Mouse (Mus musculus): ENCODE data around the gene Napepld. TPM values are rescaled to one million over a fixed set of nuclear protein-coding genes. Genes with fewer than 3 reads are reported as not detected.

Gene Napepld
- polyA plus RNA-seq, 1 experiment from 2014 or later, result 8.8 TPM

DNA sequence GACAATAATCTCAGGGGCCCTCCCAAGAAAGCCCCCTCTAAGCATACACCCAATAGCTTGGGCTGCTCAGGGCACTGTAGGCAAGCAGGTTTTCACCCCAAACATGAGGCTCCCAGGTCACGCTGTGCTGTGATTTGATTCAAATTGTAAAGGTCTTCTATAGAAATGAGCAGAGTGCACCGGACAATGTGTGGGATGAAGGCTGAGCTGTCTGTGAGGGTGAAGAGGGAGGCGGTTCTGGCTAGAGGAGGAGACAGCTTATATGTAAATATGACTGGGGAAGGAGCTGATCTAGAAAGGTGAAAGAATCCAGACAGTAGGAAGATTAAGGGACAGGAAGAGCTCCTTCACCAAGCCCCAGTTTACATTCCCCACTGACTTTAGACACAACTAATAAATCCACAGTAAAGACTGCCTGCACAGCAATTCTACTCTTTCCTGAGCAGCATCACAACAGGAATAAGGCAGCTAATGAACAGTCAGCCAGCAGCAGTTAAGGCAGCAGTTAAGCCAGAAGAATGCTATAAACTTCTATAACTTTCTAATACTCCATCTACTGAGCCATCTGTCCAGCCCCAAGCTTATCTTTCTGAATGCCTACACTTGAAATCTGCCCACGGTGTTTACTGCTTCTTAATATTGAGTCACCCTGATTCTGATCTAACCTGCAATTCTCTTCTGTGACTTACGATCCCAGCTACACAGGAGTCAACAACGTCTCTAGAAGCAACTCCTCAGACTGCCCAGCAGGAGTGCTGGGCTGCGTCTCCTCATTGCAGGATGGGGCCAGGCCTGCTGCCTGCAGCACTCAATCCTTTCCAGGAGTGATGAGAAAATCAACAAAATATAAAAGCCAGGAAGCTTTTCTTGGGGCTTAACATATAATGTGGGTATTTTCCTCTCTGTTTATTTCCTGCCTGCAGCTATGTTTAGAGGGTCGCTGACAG lies 33.7 kb downstream of the Napepld start:
- H3K36me3 ChIP-seq (ENCODE audit: control insufficient read depth, insufficient read depth, low read length), result peaks cover 6% of the 10 kb centered on the region

DNA sequence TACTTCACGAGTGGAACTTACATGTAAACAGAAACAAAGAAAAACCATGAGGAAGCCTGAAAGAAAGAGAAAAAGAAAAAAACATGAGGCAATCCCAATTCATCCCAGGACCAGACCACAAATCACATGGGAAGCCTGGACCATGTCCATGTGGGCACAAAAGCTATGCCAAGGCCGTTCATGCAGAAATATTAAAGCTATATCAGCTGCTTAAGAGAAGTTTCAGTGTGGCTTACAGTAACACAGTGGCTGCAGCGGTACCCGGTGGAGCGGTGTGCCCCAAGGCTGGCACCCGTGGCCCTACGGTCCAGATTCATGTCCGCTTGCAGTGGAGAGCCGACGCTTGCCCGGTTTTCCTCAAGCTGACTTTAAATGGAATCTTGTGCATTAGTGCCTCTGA lies 38.1 kb downstream of the Napepld start:
- Histone ChIP-seq H3K4me3 (ENCODE audit: low read depth, low read length) (no peak overlapping the region), H3K4me1 (ENCODE audit: control insufficient read depth, insufficient read depth, low read length) (0 out of 2 replicates have a peak, but pooled peaks cover 7% of the 10 kb centered on the region), H3K9me3 (ENCODE audit: control insufficient read depth, low read length) (no peaks in the 10 kb centered on the region), H3K27ac (ENCODE audit: low read depth, low read length) (no peak overlapping the region), H3K36me3 (ENCODE audit: control insufficient read depth, insufficient read depth, low read length) (peaks cover 10% of the 10 kb centered on the region), H3K27me3 (ENCODE audit: control insufficient read depth, insufficient read depth, low read length) (no peaks in the 10 kb centered on the region), H3K9ac (ENCODE audit: low read length) (no peak overlapping the region), H3K4me2 (ENCODE audit: low read depth) (no peak overlapping the region)
- WGBS, result 96% methylated on average over 11 of the region's 11 CpGs
- DNase-seq (ENCODE audit: low spot score) (no peak), ATAC-seq (ENCODE audit: insufficient read depth, low FRiP score, low TSS enrichment) (no peak)

More for the DNA sequence above, 33.7 kb downstream of the Napepld start:
- Histone ChIP-seq H3K27ac (ENCODE audit: low read depth, low read length) (no peak overlapping the region), H3K9me3 (ENCODE audit: control insufficient read depth, low read length) (no peaks in the 10 kb centered on the region), H3K4me3 (ENCODE audit: low read depth, low read length) (no peak overlapping the region), H3K27me3 (ENCODE audit: control insufficient read depth, insufficient read depth, low read length) (no peaks in the 10 kb centered on the region), H3K9ac (ENCODE audit: low read length) (no peak overlapping the region), H3K4me2 (ENCODE audit: low read depth) (no peak overlapping the region), H3K4me1 (ENCODE audit: control insufficient read depth, insufficient read depth, low read length) (0 out of 2 replicates have a peak, but pooled peaks cover 2% of the 10 kb centered on the region)
- DNase-seq (ENCODE audit: low spot score) (no peak), ATAC-seq (ENCODE audit: insufficient read depth, low FRiP score, low TSS enrichment) (no peak)
- WGBS, result 52% methylated on average over 8 of the region's 8 CpGs

GRCm38 (mm10) chr5:21660850-21661249 lies 40.3 kb downstream of the Napepld start:
- Histone ChIP-seq H3K9me3 (ENCODE audit: control insufficient read depth, low read length) (no peaks in the 10 kb centered on the region), H3K9ac (ENCODE audit: low read length) (no peak overlapping the region), H3K4me2 (ENCODE audit: low read depth) (no peak overlapping the region), H3K4me3 (ENCODE audit: low read depth, low read length) (no peak overlapping the region), H3K27me3 (ENCODE audit: control insufficient read depth, insufficient read depth, low read length) (no peaks in the 10 kb centered on the region), H3K27ac (ENCODE audit: low read depth, low read length) (no peak overlapping the region), H3K4me1 (ENCODE audit: control insufficient read depth, insufficient read depth, low read length) (0 out of 2 replicates have a peak, but pooled peaks cover 5% of the 10 kb centered on the region), H3K36me3 (ENCODE audit: control insufficient read depth, insufficient read depth, low read length) (peaks cover 12% of the 10 kb centered on the region)
- whole genome bisulfite sequencing, result 95% methylated on average over 6 of the region's 6 CpGs
- DNase-seq (ENCODE audit: low spot score) (no peak), ATAC-seq (ENCODE audit: insufficient read depth, low FRiP score, low TSS enrichment) (no peak)

DNA sequence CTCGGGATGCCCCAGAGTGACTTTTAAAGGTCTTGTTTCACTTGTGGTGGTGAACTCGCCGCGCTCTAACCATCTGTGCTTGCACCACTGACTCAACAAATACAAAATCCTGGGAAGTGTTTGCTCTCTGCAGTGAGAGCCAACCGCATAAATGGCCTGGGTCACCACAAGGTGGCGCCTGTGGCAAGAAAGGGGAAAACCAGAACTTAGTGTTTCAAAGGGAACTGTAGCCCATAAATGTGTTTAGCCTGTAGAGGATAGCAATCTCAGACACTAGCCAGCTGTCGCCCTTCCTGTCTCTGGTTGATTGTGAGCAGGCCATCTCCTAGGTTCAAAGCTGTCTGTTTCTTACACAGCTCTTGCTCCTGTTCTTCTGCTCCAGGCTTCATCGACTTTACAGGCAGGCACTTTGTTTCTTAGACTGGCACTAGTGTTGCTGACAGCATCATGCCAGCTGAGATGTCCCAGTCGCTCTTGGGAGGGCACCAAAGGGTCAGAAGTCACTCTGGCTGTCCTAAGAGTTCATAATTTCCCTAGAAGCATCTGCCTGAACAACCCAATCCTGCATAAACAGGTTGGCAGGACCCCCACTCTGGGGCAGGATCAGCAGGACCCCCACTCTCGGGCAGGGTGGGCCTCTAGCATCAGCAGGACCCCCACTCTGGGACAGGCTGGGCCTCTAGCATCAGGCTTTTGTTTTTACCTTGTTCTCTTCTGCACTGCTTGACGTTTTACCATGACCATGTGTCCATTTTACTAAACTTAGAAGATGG lies 42.4 kb downstream of the Napepld start:
- Histone ChIP-seq H3K4me1 (ENCODE audit: control insufficient read depth, insufficient read depth, low read length) (0 out of 2 replicates have a peak, but pooled peaks cover 5% of the 10 kb centered on the region), H3K27ac (ENCODE audit: low read depth, low read length) (0 out of 2 replicates have a peak overlapping the region, but pooled peaks have one; percentile 56), H3K9me3 (ENCODE audit: control insufficient read depth, low read length) (no peaks in the 10 kb centered on the region), H3K4me2 (ENCODE audit: low read depth) (no peak overlapping the region), H3K36me3 (ENCODE audit: control insufficient read depth, insufficient read depth, low read length) (peaks cover 10% of the 10 kb centered on the region; the same call in 1 of the 2 replicates), H3K4me3 (ENCODE audit: low read depth, low read length) (no peak overlapping the region), H3K9ac (ENCODE audit: low read length) (no peak overlapping the region; the same call in 1 of the 2 replicates), H3K27me3 (ENCODE audit: control insufficient read depth, insufficient read depth, low read length) (no peaks in the 10 kb centered on the region)
- ATAC-seq (ENCODE audit: insufficient read depth, low FRiP score, low TSS enrichment) (peak; percentile 76; the same call in 1 of the 2 replicates), DNase-seq (ENCODE audit: low spot score) (peak; percentile 80)
- WGBS, result 54% methylated on average over 11 of the region's 11 CpGs

DNA sequence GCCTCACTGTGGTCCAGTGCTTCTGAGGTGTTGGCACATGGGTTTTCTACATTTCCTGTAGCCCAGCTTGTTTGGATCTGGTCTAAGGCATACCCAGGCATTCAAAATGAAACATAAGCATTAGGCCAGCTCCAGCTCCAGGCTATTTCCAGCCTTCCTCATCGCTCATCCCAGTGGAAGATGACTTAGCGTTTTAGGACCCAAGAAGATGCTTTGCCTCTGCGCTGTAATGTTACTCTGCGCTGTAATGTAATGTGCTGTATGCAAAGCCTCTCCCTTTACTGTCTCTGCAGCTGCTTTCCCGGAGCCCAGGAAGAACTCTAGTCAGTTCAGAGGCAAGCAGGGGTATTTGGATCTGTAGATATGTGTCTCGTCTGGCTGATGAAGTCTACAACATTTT lies 43.2 kb downstream of the Napepld start:
- no peaks in the 10 kb centered on the region for H3K27me3 ChIP-seq (ENCODE audit: control insufficient read depth, insufficient read depth, low read length)
- no peak overlapping the region for H3K9ac ChIP-seq (ENCODE audit: low read length)
- ATAC-seq (ENCODE audit: insufficient read depth, low FRiP score, low TSS enrichment), result no peak
- no peak overlapping the region for H3K4me3 ChIP-seq (ENCODE audit: low read depth, low read length)
- no peak overlapping the region for H3K4me2 ChIP-seq (ENCODE audit: low read depth)
- H3K36me3 ChIP-seq (ENCODE audit: control insufficient read depth, insufficient read depth, low read length), result peaks cover 7% of the 10 kb centered on the region; the same call in 1 of the 2 replicates
- H3K9me3 ChIP-seq (ENCODE audit: control insufficient read depth, low read length), result no peaks in the 10 kb centered on the region
- no peak for DNase-seq (ENCODE audit: low spot score)
- 89% methylated on average over 6 of the region's 6 CpGs for WGBS
- 0 out of 2 replicates have a peak, but pooled peaks cover 5% of the 10 kb centered on the region for H3K4me1 ChIP-seq (ENCODE audit: control insufficient read depth, insufficient read depth, low read length)
- H3K27ac ChIP-seq (ENCODE audit: low read depth, low read length), result no peak overlapping the region

DNA sequence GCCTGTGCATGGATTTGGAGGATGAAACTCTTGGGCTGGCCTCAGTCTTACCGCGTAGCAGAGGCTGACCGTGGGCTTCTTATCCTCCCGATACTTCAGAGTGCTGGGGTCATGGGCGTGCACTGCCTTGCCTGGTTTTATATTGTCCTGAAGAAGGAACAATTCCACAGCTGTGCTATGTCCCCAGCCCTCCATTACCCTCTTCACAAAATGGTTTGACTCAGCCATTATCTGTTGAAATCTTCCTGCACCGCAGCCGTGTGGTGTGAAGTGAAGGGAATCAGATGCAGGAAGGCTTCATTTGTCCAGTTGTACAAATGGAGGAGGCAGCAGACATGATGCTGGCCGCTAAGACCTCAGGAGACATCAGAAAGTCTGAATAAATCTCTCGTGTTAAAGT lies 44.3 kb downstream of the Napepld start:
- ATAC-seq (ENCODE audit: insufficient read depth, low FRiP score, low TSS enrichment), result no peak
- 96% methylated on average over 9 of the region's 9 CpGs for WGBS
- DNase-seq (ENCODE audit: low spot score), result no peak
- H3K27me3 ChIP-seq (ENCODE audit: control insufficient read depth, insufficient read depth, low read length), result no peaks in the 10 kb centered on the region
- H3K9me3 ChIP-seq (ENCODE audit: control insufficient read depth, low read length), result no peaks in the 10 kb centered on the region
- no peak overlapping the region for H3K4me3 ChIP-seq (ENCODE audit: low read depth, low read length)
- 0 out of 2 replicates have a peak, but pooled peaks cover 5% of the 10 kb centered on the region for H3K4me1 ChIP-seq (ENCODE audit: control insufficient read depth, insufficient read depth, low read length)
- H3K9ac ChIP-seq (ENCODE audit: low read length), result no peak overlapping the region
- no peak overlapping the region for H3K27ac ChIP-seq (ENCODE audit: low read depth, low read length)
- H3K36me3 ChIP-seq (ENCODE audit: control insufficient read depth, insufficient read depth, low read length), result peaks cover 6% of the 10 kb centered on the region; the same call in 1 of the 2 replicates
- no peak overlapping the region for H3K4me2 ChIP-seq (ENCODE audit: low read depth)

- no peak for ATAC-seq (ENCODE audit: insufficient read depth, low FRiP score, low TSS enrichment)
- Histone ChIP-seq H3K9me3 (ENCODE audit: control insufficient read depth, low read length) (no peaks in the 10 kb centered on the region), H3K4me2 (ENCODE audit: low read depth) (no peak overlapping the region), H3K4me3 (ENCODE audit: low read depth, low read length) (no peak overlapping the region), H3K27me3 (ENCODE audit: control insufficient read depth, insufficient read depth, low read length) (no peaks in the 10 kb centered on the region), H3K4me1 (ENCODE audit: control insufficient read depth, insufficient read depth, low read length) (no peaks in the 10 kb centered on the region; the same call in 1 of the 2 replicates), H3K36me3 (ENCODE audit: control insufficient read depth, insufficient read depth, low read length) (peaks cover 11% of the 10 kb centered on the region), H3K27ac (ENCODE audit: low read depth, low read length) (no peak overlapping the region), H3K9ac (ENCODE audit: low read length) (no peak overlapping the region)
- no peak for DNase-seq (ENCODE audit: low spot score)
- 82% methylated on average over 7 of the region's 7 CpGs for WGBS
Observed at GRCm38 (mm10) chr5:21651885-21652612, 49.1 kb downstream of the Napepld start.

DNA sequence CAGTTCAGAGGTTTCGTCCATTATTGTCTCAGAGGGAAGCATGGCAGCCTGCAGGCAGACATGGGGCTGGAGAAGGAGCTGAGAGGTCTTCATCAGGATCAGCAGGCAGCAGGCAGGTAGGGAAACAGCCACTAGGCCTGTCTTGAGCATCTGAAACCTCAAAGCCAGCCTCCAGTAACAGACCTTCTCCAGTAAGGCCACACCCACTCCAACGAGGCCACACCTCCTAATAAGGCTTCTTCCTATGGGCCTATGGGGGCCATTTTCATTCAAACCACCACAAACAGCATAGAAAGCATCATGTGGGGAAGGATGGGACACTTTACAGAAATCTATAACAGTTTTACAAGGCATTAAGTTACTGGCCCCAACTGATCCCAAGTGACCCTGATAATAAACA lies 50.5 kb downstream of the Napepld start:
- Histone ChIP-seq H3K4me3 (ENCODE audit: low read depth, low read length) (no peak overlapping the region), H3K4me2 (ENCODE audit: low read depth) (no peak overlapping the region), H3K36me3 (ENCODE audit: control insufficient read depth, insufficient read depth, low read length) (peaks cover 9% of the 10 kb centered on the region), H3K9ac (ENCODE audit: low read length) (no peak overlapping the region), H3K27me3 (ENCODE audit: control insufficient read depth, insufficient read depth, low read length) (no peaks in the 10 kb centered on the region), H3K4me1 (ENCODE audit: control insufficient read depth, insufficient read depth, low read length) (peaks cover 3% of the 10 kb centered on the region; the same call in 1 of the 2 replicates), H3K9me3 (ENCODE audit: control insufficient read depth, low read length) (no peaks in the 10 kb centered on the region), H3K27ac (ENCODE audit: low read depth, low read length) (no peak overlapping the region)
- ATAC-seq (ENCODE audit: insufficient read depth, low FRiP score, low TSS enrichment) (no peak), DNase-seq (ENCODE audit: low spot score) (no peak)
- WGBS, result 76% methylated on average over 2 of the region's 2 CpGs
